Mouse (Mus musculus) kidney, embryonic 16.5 days (tissue): ENCODE measurements around the gene Crlf3. TPM values are rescaled to one million over a fixed set of nuclear protein-coding genes. Genes with fewer than 3 reads are reported as not detected.

ENCODE experiments used
- ATAC-seq: fragments of 200-750 bp; cut with Nextera tagmentation; 2 replicates; pipeline ENCODE4 v1.8.0; 2017; ENCODE audit warnings: moderate TSS enrichment; ENCODE audit not compliant: low FRiP score, low TSS enrichment
- H3K27ac ChIP-seq: fragments of 300-500 bp; sonication (generic); 2 replicates; pipeline ENCODE4 v1.5.1; 2014; ENCODE audit warnings: low read length
- H3K27me3 ChIP-seq: fragments of 300-500 bp; sonication (generic); 2 replicates; pipeline ENCODE4 v1.6.1; 2014; ENCODE audit warnings: low read length, control low read depth, mixed read lengths; ENCODE audit not compliant: insufficient read depth
- H3K36me3 ChIP-seq: fragments of 300-500 bp; sonication (generic); 2 replicates; pipeline ENCODE4 v1.6.1; 2014; ENCODE audit warnings: low read length, control low read depth, mixed read lengths; ENCODE audit not compliant: insufficient read depth
- H3K4me1 ChIP-seq: fragments of 300-500 bp; sonication (generic); 2 replicates; pipeline ENCODE4 v1.6.1; 2014; ENCODE audit warnings: low read length, control low read depth, mixed read lengths; ENCODE audit not compliant: insufficient read depth
- H3K4me2 ChIP-seq: fragments of 300-500 bp; sonication (generic); replicated peaks from 2 replicates; pipeline ENCODE4 v1.6.1; 2014; ENCODE audit warnings: low read depth, low read length
- H3K4me3 ChIP-seq: fragments of 300-500 bp; sonication (generic); 2 replicates; pipeline ENCODE4 v1.5.1; 2014; ENCODE audit warnings: mild to moderate bottlenecking, low read length
- H3K9ac ChIP-seq: fragments of 300-500 bp; sonication (generic); replicated peaks from 2 replicates; pipeline ENCODE4 v1.6.1; 2014; ENCODE audit warnings: low read length
- H3K9me3 ChIP-seq: fragments of 300-500 bp; sonication (generic); 2 replicates; pipeline ENCODE4 v1.6.1; 2016; ENCODE audit warnings: low read length, control low read depth
- WGBS: fragments of 180-500 bp; shearing (Covaris S2); extraction: QIAGEN DNeasy Blood & Tissue Kit; methylation state at CpG from one replicate; pipeline ENCODE4 v1.1.7; 2014; 5-methylcytosine and 5-hydroxymethylcytosine counted together
- polyA plus RNA-seq: library from polyadenylated mRNA; unstranded; fragments of >200 nt; fragmentation: Nextera tagmentation; extraction: Ambion mirVana; gene quantifications from 2 replicates; pipeline ENCODE4 v1.2.1, GENCODE M21; 2015

The Crlf3 gene
- polyA plus RNA-seq, 1 experiment from 2014 or later, result 39.0 TPM

DNA sequence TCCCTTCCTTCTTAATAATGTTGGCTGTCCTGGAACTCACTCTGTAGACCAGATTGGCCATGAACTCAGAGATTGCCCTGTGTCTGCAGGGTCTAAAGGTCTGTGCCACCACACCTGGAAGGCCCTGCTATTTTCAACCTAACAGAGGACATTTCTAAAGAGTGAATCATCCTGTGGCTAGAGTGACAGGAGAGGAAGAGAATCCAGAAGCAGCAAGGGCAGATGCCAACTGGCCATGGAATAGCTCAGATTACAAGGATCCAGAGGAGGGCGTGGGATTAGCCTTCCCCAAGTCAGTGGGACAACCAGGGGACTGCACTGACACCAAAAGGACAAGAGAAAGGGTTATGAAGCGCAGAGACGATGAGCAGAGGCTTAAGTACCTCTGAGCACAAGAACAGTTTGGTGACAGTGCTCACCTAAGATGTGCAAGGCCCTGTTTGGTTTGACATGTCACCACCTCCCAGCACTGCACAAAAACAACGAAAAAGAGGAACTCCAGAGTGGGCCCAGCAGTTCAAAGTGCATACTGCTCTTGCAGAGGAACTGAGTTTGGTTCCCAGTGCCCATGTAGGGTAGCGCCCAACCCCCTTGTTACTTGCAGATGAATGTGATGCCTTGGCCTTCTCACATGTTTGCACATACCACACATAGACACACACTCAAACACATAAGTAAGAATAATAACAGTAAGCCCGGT, 4.7 kb upstream of the Crlf3 start:
- no peaks in the 10 kb centered on the region for H3K27me3 ChIP-seq
- no peaks in the 10 kb centered on the region for H3K36me3 ChIP-seq
- H3K27ac ChIP-seq, result no peak overlapping the region
- no peak for ATAC-seq
- no peak overlapping the region for H3K4me3 ChIP-seq
- H3K4me1 ChIP-seq, result peaks cover 13% of the 10 kb centered on the region
- H3K9me3 ChIP-seq, result no peaks in the 10 kb centered on the region
- no peak overlapping the region for H3K4me2 ChIP-seq
- 71% methylated on average over 6 of the region's 6 CpGs for WGBS
- H3K9ac ChIP-seq, result no peak overlapping the region

DNA sequence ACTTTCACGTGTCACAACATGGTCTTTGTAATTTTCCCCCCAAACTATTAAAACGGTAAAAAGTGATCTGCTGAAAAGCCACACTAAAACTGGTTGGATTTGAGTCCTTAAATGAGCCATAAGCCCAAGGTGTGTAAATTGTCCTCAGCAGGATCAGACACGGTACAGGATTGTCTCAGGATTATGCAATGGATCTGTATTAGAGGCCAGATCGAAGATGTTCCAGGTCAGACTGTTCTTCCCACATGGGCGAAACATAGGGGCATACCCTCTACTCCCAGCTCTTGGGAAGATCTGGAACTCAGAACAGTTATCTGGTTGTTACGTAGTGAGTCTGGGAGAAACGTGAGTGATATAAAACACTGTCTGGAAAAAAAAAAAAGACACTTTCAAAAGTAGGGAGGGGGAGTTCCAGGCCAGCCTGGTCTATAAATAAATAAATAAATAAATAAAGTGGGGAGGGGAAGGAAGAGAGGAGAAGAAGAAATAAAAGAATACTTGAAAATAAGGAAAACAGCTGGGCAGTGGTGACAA, 1.1 kb upstream of the Crlf3 start:
- 76% methylated on average over 7 of the region's 7 CpGs for WGBS
- Histone ChIP-seq H3K36me3 (no peaks in the 10 kb centered on the region), H3K4me1 (peaks cover 14% of the 10 kb centered on the region), H3K4me2 (peak overlapping the region; percentile 54; the same call in 1 of the 2 replicates), H3K27ac (peak overlapping the region; percentile 93; the same call in 1 of the 2 replicates), H3K27me3 (no peaks in the 10 kb centered on the region), H3K9me3 (no peaks in the 10 kb centered on the region), H3K9ac (no peak overlapping the region; the same call in 1 of the 2 replicates), H3K4me3 (peak overlapping the region; percentile 92)
- no peak for ATAC-seq

DNA sequence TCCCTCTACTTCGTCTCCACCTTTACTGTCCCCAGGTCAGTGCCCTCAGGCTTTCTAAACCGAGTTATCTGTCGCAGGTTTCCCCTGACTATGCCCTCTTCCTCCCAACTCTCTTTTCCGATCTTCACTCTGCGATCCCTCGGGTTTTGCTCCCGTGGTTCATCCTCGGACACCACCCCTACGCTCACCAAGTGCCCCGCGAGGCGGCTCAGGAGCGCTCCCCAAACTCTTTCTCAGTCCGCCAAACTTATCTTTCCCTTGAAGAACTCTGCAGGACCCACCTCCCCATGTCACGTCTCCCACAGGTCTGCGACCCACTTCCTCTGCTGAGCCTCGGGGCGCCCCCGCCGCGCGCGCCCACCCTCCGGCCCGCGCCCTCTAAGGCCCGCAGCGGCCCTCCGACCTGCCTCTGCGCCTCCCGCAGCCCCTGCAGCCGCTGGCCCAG, 388 bp downstream of the Crlf3 start:
- H3K4me2 ChIP-seq, result peak overlapping the region; percentile 54
- peaks cover 14% of the 10 kb centered on the region for H3K4me1 ChIP-seq
- H3K36me3 ChIP-seq, result no peaks in the 10 kb centered on the region
- WGBS, result 1% methylated on average over 24 of the region's 32 CpGs
- no peaks in the 10 kb centered on the region for H3K9me3 ChIP-seq
- peak overlapping the region; percentile 95 for H3K9ac ChIP-seq
- H3K27ac ChIP-seq, result peak overlapping the region; percentile 93
- peak; percentile 62 for ATAC-seq
- H3K4me3 ChIP-seq, result peak overlapping the region; percentile 92
- H3K27me3 ChIP-seq, result no peaks in the 10 kb centered on the region

DNA sequence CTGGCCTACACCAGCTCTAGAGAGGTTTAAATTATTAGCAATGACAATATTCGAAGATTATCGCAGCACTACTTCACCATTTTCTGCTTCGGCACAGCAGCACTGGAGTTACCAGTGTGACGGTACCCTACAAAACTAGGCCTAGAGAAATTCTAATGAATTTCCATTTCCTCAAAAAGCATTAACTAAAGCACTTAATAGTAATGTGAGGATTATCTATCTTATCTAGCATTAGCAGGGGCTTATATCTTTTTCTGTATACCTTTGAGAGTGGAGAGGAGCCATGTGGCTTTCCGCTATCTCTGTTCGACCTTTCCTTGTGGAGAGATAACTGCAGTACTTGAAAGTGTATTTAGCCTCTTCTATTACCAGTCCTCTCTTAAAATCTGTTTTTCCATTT, 1.0 kb downstream of the Crlf3 start:
- H3K4me2 ChIP-seq, result peak overlapping the region; percentile 54
- peaks cover 14% of the 10 kb centered on the region for H3K4me1 ChIP-seq
- no peaks in the 10 kb centered on the region for H3K36me3 ChIP-seq
- no peak for ATAC-seq
- no peak overlapping the region for H3K27ac ChIP-seq
- H3K9me3 ChIP-seq, result no peaks in the 10 kb centered on the region
- WGBS, result 61% methylated on average over 6 of the region's 6 CpGs
- H3K4me3 ChIP-seq, result peak overlapping the region; percentile 92
- no peaks in the 10 kb centered on the region for H3K27me3 ChIP-seq
- H3K9ac ChIP-seq, result peak overlapping the region; percentile 95

DNA sequence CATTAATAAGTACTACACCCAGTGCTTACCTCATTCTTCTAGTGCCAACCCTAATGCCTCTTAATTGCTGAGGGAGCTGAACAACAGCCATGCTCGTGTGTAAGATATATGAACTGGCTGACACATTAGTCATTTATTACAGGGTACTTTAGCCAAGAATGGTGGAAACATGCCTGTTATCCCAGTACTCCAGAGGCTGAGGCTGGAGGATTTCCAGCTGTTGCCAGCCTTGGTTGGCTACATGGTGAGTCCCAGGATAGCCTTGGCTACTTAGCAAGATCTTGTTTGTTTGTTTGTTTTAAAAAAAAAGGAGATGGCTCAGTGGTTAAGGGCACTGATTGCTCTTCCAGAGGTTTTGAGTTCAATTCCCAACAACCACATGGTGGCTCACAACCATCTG, 2.0 kb downstream of the Crlf3 start:
- Histone ChIP-seq H3K4me2 (no peak overlapping the region), H3K9me3 (no peaks in the 10 kb centered on the region), H3K9ac (no peak overlapping the region), H3K4me3 (no peak overlapping the region), H3K36me3 (no peaks in the 10 kb centered on the region), H3K27me3 (no peaks in the 10 kb centered on the region), H3K4me1 (peaks cover 14% of the 10 kb centered on the region), H3K27ac (no peak overlapping the region)
- 21% methylated on average over 1 of the region's 1 CpGs for WGBS
- no peak for ATAC-seq

DNA sequence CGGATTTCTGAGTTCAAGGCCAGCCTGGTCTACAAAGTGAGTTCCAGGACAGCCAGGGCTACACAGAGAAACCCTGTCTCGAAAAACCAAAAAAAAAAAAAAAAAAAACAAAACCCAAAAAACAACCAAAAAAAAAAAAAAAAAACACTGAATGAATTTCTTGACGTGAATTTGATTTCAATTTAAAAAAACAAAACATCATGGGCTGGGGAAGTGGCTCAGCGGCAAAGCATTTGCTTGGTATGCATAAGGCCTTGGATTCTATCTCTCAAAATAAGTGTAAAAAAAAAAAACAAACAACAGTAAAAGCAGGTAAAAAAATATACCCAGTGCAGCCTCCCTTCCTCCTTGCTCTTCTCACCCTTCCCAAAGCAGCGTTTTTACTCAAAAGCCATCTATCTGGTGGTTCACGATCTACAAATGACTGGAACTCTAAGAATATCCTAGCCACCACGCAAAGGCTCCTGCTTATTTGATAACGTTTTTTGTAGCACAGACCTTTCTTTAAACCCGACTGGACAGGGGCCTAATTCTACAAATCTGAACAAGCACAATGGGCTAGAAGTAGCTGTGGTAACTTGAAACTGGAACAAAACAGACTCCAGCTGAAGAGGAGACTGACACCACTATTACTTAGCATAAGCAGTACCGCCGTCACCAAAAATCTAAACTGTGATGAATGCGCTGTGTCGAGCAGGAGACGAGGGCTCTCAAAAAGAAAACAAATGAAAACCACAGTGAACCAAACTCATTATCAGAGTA, 2.8 kb downstream of the Crlf3 start:
- Histone ChIP-seq H3K4me3 (no peak overlapping the region), H3K36me3 (no peaks in the 10 kb centered on the region), H3K27ac (no peak overlapping the region), H3K9me3 (no peaks in the 10 kb centered on the region), H3K4me1 (peaks cover 14% of the 10 kb centered on the region), H3K4me2 (no peak overlapping the region), H3K27me3 (no peaks in the 10 kb centered on the region), H3K9ac (no peak overlapping the region)
- WGBS, result 55% methylated on average over 14 of the region's 14 CpGs
- no peak for ATAC-seq

DNA sequence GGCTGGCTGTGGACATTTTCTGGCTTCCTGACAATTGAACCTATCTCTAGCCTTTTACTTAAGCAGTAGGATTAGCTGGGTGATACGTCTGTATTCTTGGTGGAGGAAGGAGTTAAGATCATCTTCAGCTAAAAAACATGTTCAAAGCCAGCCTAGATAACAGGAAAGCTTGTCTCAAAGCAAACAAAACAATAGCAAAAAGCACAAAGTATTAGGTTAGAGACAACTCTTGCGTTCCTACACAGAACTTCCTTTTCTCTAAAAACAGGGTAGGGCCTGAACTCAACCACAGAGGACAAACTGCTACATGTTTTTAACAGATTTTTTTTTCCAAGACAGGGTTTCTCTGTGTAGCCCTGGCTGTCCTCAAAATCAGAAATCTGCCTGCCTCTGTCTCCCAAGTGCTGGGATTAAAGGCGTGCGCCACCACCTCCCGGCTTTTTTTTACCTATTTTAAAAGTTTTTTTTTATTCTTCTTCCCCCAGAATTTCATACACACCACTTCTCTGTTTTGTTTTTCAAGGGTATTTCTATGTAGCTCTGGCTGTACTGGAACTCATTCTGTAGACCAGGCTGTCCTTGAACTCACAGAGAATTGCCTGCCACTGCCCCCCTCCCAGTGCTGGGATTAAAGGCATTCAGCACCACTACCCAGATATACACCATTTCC, 5.0 kb downstream of the Crlf3 start:
- no peak overlapping the region for H3K9ac ChIP-seq
- peaks cover 6% of the 10 kb centered on the region for H3K4me1 ChIP-seq
- no peaks in the 10 kb centered on the region for H3K9me3 ChIP-seq
- no peak overlapping the region for H3K27ac ChIP-seq
- no peak overlapping the region for H3K4me3 ChIP-seq
- no peaks in the 10 kb centered on the region for H3K36me3 ChIP-seq
- 97% methylated on average over 5 of the region's 5 CpGs for WGBS
- H3K27me3 ChIP-seq, result no peaks in the 10 kb centered on the region
- H3K4me2 ChIP-seq, result no peak overlapping the region
- no peak for ATAC-seq

DNA sequence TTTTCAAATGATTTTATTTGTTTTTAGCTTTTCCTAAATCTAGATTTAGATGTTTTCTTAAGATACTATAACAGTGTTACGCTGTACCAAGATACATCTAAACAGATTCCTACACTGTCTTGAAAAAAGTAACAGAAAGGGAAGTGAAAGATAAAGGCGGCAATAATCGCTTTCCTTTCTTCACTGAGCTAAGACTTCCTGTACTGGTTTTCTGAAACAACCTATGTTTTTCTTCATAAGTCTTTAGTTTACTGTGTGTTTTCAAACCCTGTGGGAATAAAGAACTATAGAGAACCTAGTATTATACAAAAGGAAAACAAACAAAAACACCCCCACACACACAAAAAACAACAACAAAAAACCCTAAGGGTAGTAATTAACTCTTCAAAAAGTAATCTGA, 8.4 kb downstream of the Crlf3 start:
- no peak for ATAC-seq
- no peaks in the 10 kb centered on the region for H3K9me3 ChIP-seq
- no peak overlapping the region for H3K4me2 ChIP-seq
- H3K4me1 ChIP-seq, result 0 out of 2 replicates have a peak, but pooled peaks cover 1% of the 10 kb centered on the region
- H3K36me3 ChIP-seq, result no peaks in the 10 kb centered on the region
- no peak overlapping the region for H3K9ac ChIP-seq
- H3K27ac ChIP-seq, result no peak overlapping the region
- WGBS, result 82% methylated on average over 3 of the region's 3 CpGs
- H3K27me3 ChIP-seq, result no peaks in the 10 kb centered on the region
- no peak overlapping the region for H3K4me3 ChIP-seq

DNA sequence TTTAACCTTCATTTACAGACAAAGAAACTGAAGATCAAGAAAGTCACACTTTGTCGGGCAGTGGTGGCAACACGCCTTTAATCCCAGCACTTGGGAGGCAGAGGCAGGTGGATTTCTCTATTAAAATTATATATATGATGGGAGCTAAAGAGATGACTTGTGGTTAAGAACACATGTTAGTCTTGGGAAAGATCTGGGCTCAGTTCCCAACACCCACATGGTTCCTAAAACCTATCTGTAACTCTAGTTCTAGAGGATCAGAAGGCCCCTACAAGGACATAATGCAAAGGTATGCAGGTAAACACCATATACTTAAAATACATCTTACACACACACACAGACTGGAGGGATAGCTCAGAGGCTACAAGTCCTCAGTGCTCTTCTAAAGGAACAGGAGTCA, 9.8 kb downstream of the Crlf3 start:
- 0 out of 2 replicates have a peak, but pooled peaks cover 3% of the 10 kb centered on the region for H3K4me1 ChIP-seq
- no peaks in the 10 kb centered on the region for H3K9me3 ChIP-seq
- H3K9ac ChIP-seq, result no peak overlapping the region
- H3K4me3 ChIP-seq, result no peak overlapping the region
- no peaks in the 10 kb centered on the region for H3K36me3 ChIP-seq
- no peak for ATAC-seq
- WGBS, result 93% methylated on average over 2 of the region's 2 CpGs
- H3K4me2 ChIP-seq, result no peak overlapping the region
- H3K27ac ChIP-seq, result no peak overlapping the region
- no peaks in the 10 kb centered on the region for H3K27me3 ChIP-seq
